Mouse (Mus musculus): ENCODE measurements around the gene Pim2. TPM values are rescaled to one million over a fixed set of nuclear protein-coding genes. Genes with fewer than 3 reads are reported as not detected.
A peak's percentile ranks its signal among the peaks of the same experiment; 100 is the strongest.

Pim2 gene
- polyA plus RNA-seq (2016; fragmentation: Nextera tagmentation; extraction: Ambion mirVana) = 6.2 and 6.8 TPM in 2 replicates

GRCm38 (mm10) chrX:7878007-7878419 is at the start of gene Pim2:
Pim2 (plus strand) TSS chrX:7878262.
- ATAC-seq (ENCODE audit: insufficient number of reproducible peaks, insufficient read depth, low FRiP score, low TSS enrichment, low read depth) = peak; percentile 81; the same call in 1 of the 2 replicates
- Histone ChIP-seq H3K9me3 (no peaks in the 10 kb centered on the region), H3K9ac (replicated peaks) (peak within 1 kb of the TSS; percentile 47), H3K36me3 (peaks cover 8% of the 10 kb centered on the region; the same call in 1 of the 2 replicates), H3K27me3 (peaks cover 6% of the 10 kb centered on the region; the same call in 1 of the 2 replicates), H3K4me3 (replicated peaks) (peak within 1 kb of the TSS; percentile 46), H3K4me1 (replicated peaks) (peaks cover 6% of the 10 kb centered on the region; the same call in 1 of the 2 replicates), H3K27ac (no peak within 1 kb of the TSS), H3K4me2 (peak within 1 kb of the TSS; percentile 86)
- WGBS = 12% methylated on average over 37 of the region's 38 CpGs

- Histone ChIP-seq H3K4me2 (no peak overlapping the region), H3K9ac (replicated peaks) (no peak overlapping the region), H3K27ac (no peak overlapping the region), H3K4me3 (replicated peaks) (no peak overlapping the region), H3K9me3 (no peaks in the 10 kb centered on the region), H3K27me3 (no peaks in the 10 kb centered on the region), H3K4me1 (replicated peaks) (no peaks in the 10 kb centered on the region), H3K36me3 (no peaks in the 10 kb centered on the region)
- no peak for ATAC-seq (ENCODE audit: insufficient number of reproducible peaks, insufficient read depth, low FRiP score, low TSS enrichment, low read depth)
- 94% methylated on average over 1 of the region's 1 CpGs for WGBS
Measured at GRCm38 (mm10) chrX:7837146-7837545, 40.9 kb upstream of the Pim2 start.

GRCm38 (mm10) chrX:7840842-7841162 is 37.3 kb upstream of the Pim2 start:
- Histone ChIP-seq H3K9me3 (no peaks in the 10 kb centered on the region), H3K27ac (no peak overlapping the region), H3K4me2 (peak overlapping the region; percentile 48), H3K36me3 (0 out of 2 replicates have a peak, but pooled peaks cover 3% of the 10 kb centered on the region), H3K27me3 (no peaks in the 10 kb centered on the region), H3K9ac (replicated peaks) (no peak overlapping the region; the same call in 1 of the 2 replicates), H3K4me1 (replicated peaks) (peaks cover 10% of the 10 kb centered on the region), H3K4me3 (replicated peaks) (peak overlapping the region; percentile 82)
- no peak for ATAC-seq (ENCODE audit: insufficient number of reproducible peaks, insufficient read depth, low FRiP score, low TSS enrichment, low read depth)
- 16% methylated on average over 7 of the region's 7 CpGs for WGBS

GRCm38 (mm10) chrX:7841163-7842162 is 36.6 kb upstream of the Pim2 start, which contains the start of gene Otud5:
Otud5 (plus strand) TSS chrX:7841364.
- Histone ChIP-seq H3K27me3 (no peaks in the 10 kb centered on the region), H3K4me3 (replicated peaks) (peak within 1 kb of the TSS; percentile 82), H3K27ac (peak within 1 kb of the TSS; percentile 88), H3K4me2 (peak within 1 kb of the TSS; percentile 67), H3K9ac (replicated peaks) (peak within 1 kb of the TSS; percentile 78), H3K4me1 (replicated peaks) (peaks cover 10% of the 10 kb centered on the region), H3K9me3 (no peaks in the 10 kb centered on the region), H3K36me3 (0 out of 2 replicates have a peak, but pooled peaks cover 3% of the 10 kb centered on the region)
- ATAC-seq (ENCODE audit: insufficient number of reproducible peaks, insufficient read depth, low FRiP score, low TSS enrichment, low read depth) = peak; percentile 98
- WGBS = 16% methylated on average over 74 of the region's 74 CpGs

- Histone ChIP-seq H3K27me3 (no peaks in the 10 kb centered on the region), H3K4me2 (peak overlapping the region; percentile 67), H3K9me3 (no peaks in the 10 kb centered on the region), H3K36me3 (0 out of 2 replicates have a peak, but pooled peaks cover 3% of the 10 kb centered on the region), H3K27ac (peak overlapping the region; percentile 88), H3K4me1 (replicated peaks) (peaks cover 10% of the 10 kb centered on the region), H3K4me3 (replicated peaks) (peak overlapping the region; percentile 82), H3K9ac (replicated peaks) (peak overlapping the region; percentile 78)
- WGBS = 10% methylated on average over 36 of the region's 42 CpGs
- no peak for ATAC-seq (ENCODE audit: insufficient number of reproducible peaks, insufficient read depth, low FRiP score, low TSS enrichment, low read depth)
Measured at GRCm38 (mm10) chrX:7842318-7842717, 35.7 kb upstream of the Pim2 start.

- H3K9me3 ChIP-seq = no peaks in the 10 kb centered on the region
- H3K27me3 ChIP-seq = no peaks in the 10 kb centered on the region
- no peak for ATAC-seq (ENCODE audit: insufficient number of reproducible peaks, insufficient read depth, low FRiP score, low TSS enrichment, low read depth)
- no peak overlapping the region for H3K27ac ChIP-seq
- peaks cover 10% of the 10 kb centered on the region for H3K4me1 ChIP-seq (replicated peaks)
- whole genome bisulfite sequencing = 70% methylated on average over 2 of the region's 2 CpGs
- no peak overlapping the region for H3K4me3 ChIP-seq (replicated peaks)
- peaks cover 9% of the 10 kb centered on the region; the same call in 1 of the 2 replicates for H3K36me3 ChIP-seq
- H3K9ac ChIP-seq (replicated peaks) = no peak overlapping the region
- no peak overlapping the region for H3K4me2 ChIP-seq
Measured at GRCm38 (mm10) chrX:7847845-7848244, 30.2 kb upstream of the Pim2 start.

- Histone ChIP-seq H3K36me3 (peaks cover 18% of the 10 kb centered on the region; the same call in 1 of the 2 replicates), H3K9me3 (no peaks in the 10 kb centered on the region), H3K27me3 (no peaks in the 10 kb centered on the region), H3K9ac (replicated peaks) (no peak overlapping the region), H3K4me3 (replicated peaks) (no peak overlapping the region), H3K27ac (no peak overlapping the region), H3K4me1 (replicated peaks) (no peaks in the 10 kb centered on the region), H3K4me2 (no peak overlapping the region)
- WGBS = 57% methylated on average over 2 of the region's 2 CpGs
- no peak for ATAC-seq (ENCODE audit: insufficient number of reproducible peaks, insufficient read depth, low FRiP score, low TSS enrichment, low read depth)
Measured at GRCm38 (mm10) chrX:7854578-7854977, 23.5 kb upstream of the Pim2 start.

- no peaks in the 10 kb centered on the region for H3K27me3 ChIP-seq
- ATAC-seq (ENCODE audit: insufficient number of reproducible peaks, insufficient read depth, low FRiP score, low TSS enrichment, low read depth) = no peak
- H3K4me1 ChIP-seq (replicated peaks) = no peaks in the 10 kb centered on the region
- H3K27ac ChIP-seq = no peak overlapping the region
- H3K9me3 ChIP-seq = no peaks in the 10 kb centered on the region
- H3K4me2 ChIP-seq = no peak overlapping the region
- H3K4me3 ChIP-seq (replicated peaks) = no peak overlapping the region
- peaks cover 17% of the 10 kb centered on the region; the same call in 1 of the 2 replicates for H3K36me3 ChIP-seq
- 78% methylated on average over 2 of the region's 3 CpGs for WGBS
- H3K9ac ChIP-seq (replicated peaks) = no peak overlapping the region
Measured at GRCm38 (mm10) chrX:7859191-7859753, 18.8 kb upstream of the Pim2 start.

GRCm38 (mm10) chrX:7863181-7863580 is 14.9 kb upstream of the Pim2 start:
- H3K27ac ChIP-seq = no peak overlapping the region
- H3K4me1 ChIP-seq (replicated peaks) = no peaks in the 10 kb centered on the region
- ATAC-seq (ENCODE audit: insufficient number of reproducible peaks, insufficient read depth, low FRiP score, low TSS enrichment, low read depth) = no peak
- H3K4me2 ChIP-seq = no peak overlapping the region
- H3K9me3 ChIP-seq = no peaks in the 10 kb centered on the region
- H3K4me3 ChIP-seq (replicated peaks) = no peak overlapping the region
- no peak overlapping the region for H3K9ac ChIP-seq (replicated peaks)
- no peaks in the 10 kb centered on the region for H3K27me3 ChIP-seq
- H3K36me3 ChIP-seq = peaks cover 17% of the 10 kb centered on the region
- 94% methylated on average over 1 of the region's 1 CpGs for WGBS

GRCm38 (mm10) chrX:7864551-7864950 is 13.5 kb upstream of the Pim2 start:
- 90% methylated on average over 3 of the region's 3 CpGs for WGBS
- no peak for ATAC-seq (ENCODE audit: insufficient number of reproducible peaks, insufficient read depth, low FRiP score, low TSS enrichment, low read depth)

GRCm38 (mm10) chrX:7865343-7865742 is 12.7 kb upstream of the Pim2 start:
- WGBS = 65% methylated on average over 2 of the region's 2 CpGs
- Histone ChIP-seq H3K4me1 (replicated peaks) (no peaks in the 10 kb centered on the region), H3K36me3 (peaks cover 15% of the 10 kb centered on the region), H3K9ac (replicated peaks) (no peak overlapping the region), H3K4me2 (no peak overlapping the region), H3K27ac (no peak overlapping the region), H3K4me3 (replicated peaks) (no peak overlapping the region), H3K27me3 (no peaks in the 10 kb centered on the region), H3K9me3 (no peaks in the 10 kb centered on the region)
- ATAC-seq (ENCODE audit: insufficient number of reproducible peaks, insufficient read depth, low FRiP score, low TSS enrichment, low read depth) = no peak

More at GRCm38 (mm10) chrX:7864551-7864950, 13.5 kb upstream of the Pim2 start:
- peaks cover 16% of the 10 kb centered on the region for H3K36me3 ChIP-seq
- H3K4me3 ChIP-seq (replicated peaks) = no peak overlapping the region
- H3K27ac ChIP-seq = no peak overlapping the region
- H3K9me3 ChIP-seq = no peaks in the 10 kb centered on the region
- H3K4me1 ChIP-seq (replicated peaks) = no peaks in the 10 kb centered on the region
- no peak overlapping the region for H3K9ac ChIP-seq (replicated peaks)
- H3K27me3 ChIP-seq = no peaks in the 10 kb centered on the region
- no peak overlapping the region for H3K4me2 ChIP-seq

Data from limb, embryonic 12.5 days (tissue).